Mouse (Mus musculus): ENCODE data around the gene Zfhx3. TPM values are rescaled to one million over a fixed set of nuclear protein-coding genes. Genes with fewer than 3 reads are reported as not detected.

Gene Zfhx3
- polyA plus RNA-seq, 1 experiment from 2014 or later, result 8.2 TPM

GRCm38 (mm10) chr8:108536911-108537351 lies 594.5 kb downstream of the Zfhx3 start:
- no peak for TF ChIP-seq EP300 (IDR thresholded peaks at IDR 0.05)
- H3K27ac ChIP-seq (ENCODE audit: low read length), result no peak overlapping the region
- H3K27me3 ChIP-seq (replicated peaks; ENCODE audit: insufficient read depth, low read length), result no peaks in the 10 kb centered on the region
- DNase-seq (ENCODE audit: low spot score) (no peak), ATAC-seq (no peak)
- no peaks in the 10 kb centered on the region for H3K36me3 ChIP-seq (ENCODE audit: insufficient read depth, low read length)
- H3K4me2 ChIP-seq (replicated peaks; ENCODE audit: low read depth, low read length), result no peak overlapping the region
- H3K9ac ChIP-seq (replicated peaks; ENCODE audit: low read depth), result no peak overlapping the region
- no peaks in the 10 kb centered on the region; the same call in 1 of the 2 replicates for H3K4me1 ChIP-seq (ENCODE audit: insufficient read depth, low read depth, low read length)
- 59% methylated on average over 15 of the region's 15 CpGs for WGBS
- H3K4me3 ChIP-seq (ENCODE audit: low read depth, low read length), result no peak overlapping the region
- H3K9me3 ChIP-seq (ENCODE audit: low read length), result no peaks in the 10 kb centered on the region

GRCm38 (mm10) chr8:108537686-108538551 lies 595.5 kb downstream of the Zfhx3 start:
- H3K36me3 ChIP-seq (ENCODE audit: insufficient read depth, low read length), result no peaks in the 10 kb centered on the region
- H3K9me3 ChIP-seq (ENCODE audit: low read length), result no peaks in the 10 kb centered on the region
- H3K4me2 ChIP-seq (replicated peaks; ENCODE audit: low read depth, low read length), result peak overlapping the region; percentile 32
- DNase-seq (ENCODE audit: low spot score) (no peak), ATAC-seq (no peak)
- H3K4me3 ChIP-seq (ENCODE audit: low read depth, low read length), result no peak overlapping the region
- WGBS, result 72% methylated on average over 25 of the region's 25 CpGs
- TF ChIP-seq EP300 (IDR thresholded peaks at IDR 0.05) (no peak), CTCF (IDR thresholded peaks at IDR 0.05) (no peak)
- H3K27me3 ChIP-seq (replicated peaks; ENCODE audit: insufficient read depth, low read length), result no peaks in the 10 kb centered on the region
- no peak overlapping the region for H3K27ac ChIP-seq (ENCODE audit: low read length)
- H3K9ac ChIP-seq (replicated peaks; ENCODE audit: low read depth), result no peak overlapping the region
- no peaks in the 10 kb centered on the region for H3K4me1 ChIP-seq (ENCODE audit: insufficient read depth, low read depth, low read length)

- Histone ChIP-seq H3K4me2 (replicated peaks; ENCODE audit: low read depth, low read length) (no peak overlapping the region), H3K9ac (replicated peaks; ENCODE audit: low read depth) (no peak overlapping the region), H3K9me3 (ENCODE audit: low read length) (no peaks in the 10 kb centered on the region), H3K36me3 (ENCODE audit: insufficient read depth, low read length) (no peaks in the 10 kb centered on the region), H3K27me3 (replicated peaks; ENCODE audit: insufficient read depth, low read length) (no peaks in the 10 kb centered on the region), H3K4me1 (ENCODE audit: insufficient read depth, low read depth, low read length) (no peaks in the 10 kb centered on the region), H3K27ac (ENCODE audit: low read length) (no peak overlapping the region), H3K4me3 (ENCODE audit: low read depth, low read length) (no peak overlapping the region)
- TF ChIP-seq CTCF (IDR thresholded peaks at IDR 0.05) (no peak), EP300 (IDR thresholded peaks at IDR 0.05) (no peak)
- WGBS, result 37% methylated on average over 8 of the region's 8 CpGs
- ATAC-seq (no peak), DNase-seq (ENCODE audit: low spot score) (no peak)
Observed at GRCm38 (mm10) chr8:108538929-108539555, 596.6 kb downstream of the Zfhx3 start.

- WGBS, result 53% methylated on average over 8 of the region's 8 CpGs
- no peaks in the 10 kb centered on the region for H3K9me3 ChIP-seq (ENCODE audit: low read length)
- ATAC-seq, result no peak
- no peak overlapping the region for H3K27ac ChIP-seq (ENCODE audit: low read length)
- no peak overlapping the region for H3K4me2 ChIP-seq (replicated peaks; ENCODE audit: low read depth, low read length)
- TF ChIP-seq EP300 (IDR thresholded peaks at IDR 0.05) (no peak), CTCF (IDR thresholded peaks at IDR 0.05) (no peak)
- H3K9ac ChIP-seq (replicated peaks; ENCODE audit: low read depth), result no peak overlapping the region
- no peaks in the 10 kb centered on the region for H3K27me3 ChIP-seq (replicated peaks; ENCODE audit: insufficient read depth, low read length)
- no peak overlapping the region for H3K4me3 ChIP-seq (ENCODE audit: low read depth, low read length)
- DNase-seq (ENCODE audit: low spot score), result peak; percentile 5
- no peaks in the 10 kb centered on the region for H3K4me1 ChIP-seq (ENCODE audit: insufficient read depth, low read depth, low read length)
- no peaks in the 10 kb centered on the region for H3K36me3 ChIP-seq (ENCODE audit: insufficient read depth, low read length)
Observed at GRCm38 (mm10) chr8:108552518-108552917, 610.1 kb downstream of the Zfhx3 start.

- Histone ChIP-seq H3K9ac (replicated peaks; ENCODE audit: low read depth) (no peak overlapping the region), H3K27me3 (replicated peaks; ENCODE audit: insufficient read depth, low read length) (no peaks in the 10 kb centered on the region), H3K9me3 (ENCODE audit: low read length) (no peaks in the 10 kb centered on the region), H3K4me2 (replicated peaks; ENCODE audit: low read depth, low read length) (no peak overlapping the region), H3K4me3 (ENCODE audit: low read depth, low read length) (no peak overlapping the region), H3K36me3 (ENCODE audit: insufficient read depth, low read length) (no peaks in the 10 kb centered on the region), H3K4me1 (ENCODE audit: insufficient read depth, low read depth, low read length) (no peaks in the 10 kb centered on the region), H3K27ac (ENCODE audit: low read length) (no peak overlapping the region)
- no peak for TF ChIP-seq CTCF (IDR thresholded peaks at IDR 0.05)
- no peak for TF ChIP-seq EP300 (IDR thresholded peaks at IDR 0.05)
- ATAC-seq, result no peak
- DNase-seq (ENCODE audit: low spot score), result no peak
- 57% methylated on average over 11 of the region's 11 CpGs for WGBS
Observed at GRCm38 (mm10) chr8:108553808-108554577, 611.5 kb downstream of the Zfhx3 start.
